Mouse (Mus musculus): ENCODE results near the gene Suco.

Suco gene

DNA sequence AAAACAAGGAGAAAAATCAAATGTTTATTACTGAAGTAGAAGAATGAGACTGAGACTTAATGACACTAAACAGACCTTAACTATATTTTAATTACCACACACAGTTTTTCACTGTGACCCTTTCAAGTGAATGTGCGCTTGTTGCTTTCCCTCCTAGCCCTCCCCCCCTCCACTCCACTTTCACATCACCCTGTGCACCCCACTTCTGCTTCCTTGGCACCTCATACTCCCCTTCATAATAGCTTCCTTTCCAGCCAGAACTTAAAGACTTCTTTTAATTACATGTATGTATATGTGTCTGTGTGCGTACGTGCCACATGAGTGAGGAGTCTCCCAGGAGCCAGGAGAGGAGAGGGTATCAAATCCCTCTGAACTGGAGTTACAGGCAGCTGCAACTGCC lies 12.3 kb upstream of the Suco start:
- DNase-seq, result no peak

- DNase-seq, result no peak
Measured at GRCm38 (mm10) chr1:161887679-161888260, 11.3 kb upstream of the Suco start.

DNA sequence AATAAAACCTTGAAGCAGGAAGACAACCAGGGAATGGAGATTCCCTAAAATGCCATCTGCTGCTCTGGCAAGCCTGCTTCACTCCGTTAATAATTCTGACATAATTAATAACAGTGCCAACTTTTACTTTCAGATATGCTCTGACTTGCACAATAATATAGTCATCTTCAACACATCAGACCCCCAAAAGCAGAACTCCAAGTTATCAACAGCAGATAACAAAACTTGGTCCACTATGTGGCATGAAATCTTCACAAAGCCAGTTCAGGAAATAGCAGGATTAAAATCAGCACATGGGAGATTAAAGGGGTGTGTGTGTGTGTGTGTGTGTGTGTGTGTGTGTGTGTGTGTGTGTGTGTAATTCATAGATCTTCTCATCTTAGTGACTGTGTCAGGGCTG lies 9.3 kb upstream of the Suco start:
- DNase-seq, result no peak

GRCm38 (mm10) chr1:161877580-161878142 lies 1.2 kb upstream of the Suco start:
- DNase-seq, result no peak

DNA sequence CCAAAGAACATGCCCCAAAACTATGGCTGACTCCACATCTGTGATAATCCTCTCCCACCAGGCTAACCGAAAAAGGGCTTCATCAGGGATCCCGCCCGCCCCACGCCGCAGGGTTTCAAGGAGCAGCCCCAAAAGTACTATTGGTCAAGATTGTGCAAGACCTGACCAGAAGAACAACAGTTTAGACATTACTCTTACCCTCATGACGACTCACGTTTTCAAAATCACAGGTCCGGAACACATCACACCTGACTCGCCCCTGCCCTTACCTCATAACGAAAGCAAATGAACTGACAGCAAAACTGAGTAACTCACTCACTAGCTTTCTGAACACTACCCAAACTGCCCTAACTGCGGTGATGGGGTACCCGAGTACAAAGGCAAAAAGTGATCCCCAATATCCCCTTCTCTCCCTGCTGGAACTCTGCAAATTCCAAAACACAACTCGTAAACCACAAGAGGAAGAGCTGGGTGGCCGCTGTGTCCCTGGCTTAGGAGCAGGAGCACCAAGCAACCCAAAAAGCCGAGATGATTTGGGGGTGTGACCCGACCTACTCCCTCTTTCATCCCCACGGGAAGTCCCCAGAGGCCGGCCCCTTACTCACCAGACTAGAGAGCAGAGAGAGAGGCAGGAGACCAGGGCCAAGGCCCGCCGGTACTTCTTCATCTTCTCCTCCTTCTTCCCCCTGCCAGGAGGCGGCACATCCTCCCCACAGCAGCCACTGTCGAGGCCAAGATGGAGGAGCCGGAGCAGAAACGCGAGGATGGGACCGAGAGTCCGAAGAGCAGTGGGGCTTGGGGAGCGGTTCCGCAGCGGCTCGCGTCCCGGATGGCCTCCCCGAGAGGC lies 553 bp downstream of the Suco start:
- no peak for DNase-seq

DNA sequence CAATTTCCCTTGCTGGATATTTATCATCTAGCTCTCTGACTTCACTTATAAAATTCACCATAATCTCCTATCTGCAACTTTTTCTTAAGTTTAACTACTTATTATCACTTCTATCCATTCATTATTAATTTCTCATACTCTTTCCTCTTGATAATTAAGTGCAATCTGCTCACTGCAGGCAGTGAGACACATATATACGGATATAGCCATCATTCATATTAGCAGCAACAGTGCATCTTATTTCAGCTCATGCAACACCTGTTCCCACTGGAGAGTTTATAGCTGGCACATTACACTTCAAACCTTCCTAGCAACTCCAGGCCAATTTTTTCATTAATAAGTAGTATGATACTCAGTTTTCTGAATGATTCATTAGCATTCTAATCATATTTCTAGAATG lies 7.1 kb downstream of the Suco start:
- no peak for DNase-seq

DNA sequence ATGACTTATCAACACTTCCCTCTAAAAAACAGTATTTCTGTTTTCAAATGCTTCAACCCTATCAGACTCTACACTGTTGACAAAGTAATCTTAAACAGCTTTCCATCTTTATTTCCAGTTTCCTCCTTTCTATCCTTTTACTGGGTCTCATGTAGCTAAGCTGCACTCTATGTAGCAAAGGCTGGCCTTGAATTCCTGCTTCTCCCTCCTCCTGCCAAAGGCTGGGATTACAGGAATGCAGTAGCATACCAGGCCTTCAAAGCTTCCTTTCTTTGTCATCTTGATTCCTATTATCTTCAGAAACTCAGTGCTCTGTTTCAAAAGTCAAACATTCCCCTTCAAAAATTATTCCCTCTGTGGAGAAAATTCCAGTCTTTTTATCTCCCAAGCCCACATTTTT lies 8.1 kb downstream of the Suco start:
- DNase-seq, result no peak

- no peak for DNase-seq
Measured at GRCm38 (mm10) chr1:161863742-161864141, 12.7 kb downstream of the Suco start.

DNA sequence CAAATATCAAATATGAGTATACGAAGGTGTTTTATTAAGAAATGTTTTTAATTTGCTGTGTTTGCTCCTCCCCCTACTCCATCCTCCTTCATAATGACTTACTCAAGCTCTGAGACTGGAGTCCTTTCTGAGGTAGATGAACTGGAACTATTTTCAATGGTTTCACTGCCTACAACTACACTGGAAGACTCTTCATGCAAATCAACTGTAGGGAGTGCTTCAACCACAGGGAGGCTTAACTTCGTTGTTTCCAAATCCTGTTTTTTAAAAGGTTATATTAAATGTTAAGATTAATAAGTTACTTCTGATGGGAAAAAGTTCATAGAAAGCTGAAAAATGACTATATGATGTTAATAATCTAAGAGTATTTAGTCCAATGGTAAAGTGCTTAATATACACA lies 17.2 kb downstream of the Suco start:
- DNase-seq, result no peak

GRCm38 (mm10) chr1:161826677-161827076 lies 49.8 kb downstream of the Suco start:
- DNase-seq, result no peak

DNA sequence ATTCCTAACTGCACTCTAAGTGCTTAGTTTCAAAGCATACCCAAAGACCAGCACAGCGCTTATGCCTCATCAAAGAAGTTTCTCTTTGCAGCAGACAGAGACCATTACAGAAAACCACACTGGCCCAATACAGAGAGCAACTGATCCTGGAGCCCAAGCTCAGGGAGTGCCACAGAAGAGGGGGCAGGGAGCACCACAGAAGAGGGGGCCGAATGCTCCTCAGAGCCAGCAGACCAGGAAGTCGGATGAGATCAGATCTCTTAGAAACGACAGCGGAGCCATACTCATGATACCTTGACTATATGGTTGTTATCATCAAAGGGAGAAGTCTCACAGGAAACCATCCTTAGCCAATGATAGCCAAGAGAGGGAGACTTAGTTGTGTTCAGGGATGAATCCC lies 67.1 kb downstream of the Suco start:
- DNase-seq, result no peak

GRCm38 (mm10) chr1:161808980-161809379 lies 67.5 kb downstream of the Suco start:
- DNase-seq, result no peak

DNA sequence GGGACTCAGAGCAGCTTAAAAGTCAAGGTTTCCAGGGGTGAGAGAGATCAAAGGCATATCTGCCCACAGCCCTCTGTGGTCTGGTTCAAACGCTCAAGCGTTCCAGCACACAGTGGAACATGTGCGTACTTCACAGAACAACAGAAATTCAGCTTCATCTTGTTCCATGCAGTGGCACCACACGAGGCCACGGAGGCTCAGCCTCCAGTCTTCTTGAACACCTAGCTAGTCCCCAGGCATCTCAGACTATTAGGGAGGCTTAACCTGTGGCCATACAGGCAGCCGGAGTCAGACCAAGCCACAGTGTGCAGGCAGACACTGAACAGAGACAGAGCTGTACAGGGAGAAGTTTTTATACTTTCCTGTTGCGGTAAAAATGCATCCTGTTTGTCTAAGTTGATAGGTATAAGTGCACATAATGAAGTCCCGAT lies 71.9 kb downstream of the Suco start:
- DNase-seq, result no peak

DNA sequence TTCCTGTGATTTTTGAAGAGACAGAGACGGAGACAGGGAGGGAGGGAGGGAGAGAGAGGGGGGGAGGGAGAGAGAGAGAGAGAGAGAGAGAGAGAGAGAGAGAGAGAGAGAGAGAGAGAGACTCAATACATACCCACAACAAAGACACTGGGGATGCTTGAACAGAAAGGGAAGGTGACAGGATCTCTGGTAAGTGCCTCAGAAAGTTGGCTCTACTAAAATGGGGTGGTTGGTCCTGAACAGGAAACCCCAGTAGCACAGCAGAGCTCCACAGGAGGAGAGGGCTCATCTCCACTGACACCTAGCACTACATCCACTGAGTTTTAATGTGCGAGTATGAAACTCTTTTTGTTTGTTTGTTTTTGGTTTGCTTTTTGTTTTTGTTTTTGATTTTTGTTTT lies 75.2 kb downstream of the Suco start:
- no peak for DNase-seq

GRCm38 (mm10) chr1:161800256-161800655 lies 76.2 kb downstream of the Suco start:
- DNase-seq, result no peak

DNA sequence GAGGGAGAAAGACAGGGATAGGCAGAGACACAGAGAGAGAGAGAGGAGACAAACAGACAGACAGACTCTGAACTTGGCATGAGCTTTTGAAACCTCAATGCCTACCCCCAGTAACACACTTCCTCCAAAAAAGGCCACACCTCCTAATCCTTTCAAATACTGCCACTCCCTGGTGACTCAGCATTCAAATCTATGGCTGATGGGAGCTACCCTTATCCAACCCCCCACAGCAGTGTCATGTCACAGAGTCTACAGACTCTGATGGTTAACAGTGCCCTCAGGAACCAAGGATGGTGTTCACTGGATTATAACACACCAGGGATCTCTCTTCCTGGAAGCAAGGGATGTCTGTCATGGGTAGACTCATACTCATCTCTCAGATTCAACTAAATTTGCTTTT lies 76.7 kb downstream of the Suco start:
- no peak for DNase-seq

DNA sequence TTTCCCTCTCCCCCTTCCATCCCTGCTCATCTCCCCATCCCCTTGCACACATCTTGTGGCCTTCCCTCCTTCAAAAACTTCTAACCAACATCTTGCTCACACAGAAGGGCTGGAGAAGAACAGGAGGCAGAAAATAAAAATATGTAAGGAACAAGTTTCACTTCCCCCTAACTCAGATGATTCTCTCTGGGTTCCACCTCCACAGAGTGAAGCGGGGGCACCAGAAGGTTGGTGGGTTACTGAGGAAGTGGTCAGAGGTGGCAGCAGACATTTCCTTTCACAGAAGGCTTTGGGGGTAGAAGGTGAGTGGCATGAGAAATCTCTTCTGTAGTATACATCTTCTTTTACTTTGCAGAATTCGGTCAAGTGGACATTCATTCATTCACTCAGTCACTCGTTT lies 77.6 kb downstream of the Suco start:
- no peak for DNase-seq

- DNase-seq, result no peak
Measured at GRCm38 (mm10) chr1:161794447-161795211, 81.9 kb downstream of the Suco start.

GRCm38 (mm10) chr1:161793321-161793720 lies 83.2 kb downstream of the Suco start:
- no peak for DNase-seq

GRCm38 (mm10) chr1:161792687-161792969 lies 83.9 kb downstream of the Suco start:
- DNase-seq, result no peak

GRCm38 (mm10) chr1:161791854-161792686 lies 84.4 kb downstream of the Suco start:
- no peak for DNase-seq

DNA sequence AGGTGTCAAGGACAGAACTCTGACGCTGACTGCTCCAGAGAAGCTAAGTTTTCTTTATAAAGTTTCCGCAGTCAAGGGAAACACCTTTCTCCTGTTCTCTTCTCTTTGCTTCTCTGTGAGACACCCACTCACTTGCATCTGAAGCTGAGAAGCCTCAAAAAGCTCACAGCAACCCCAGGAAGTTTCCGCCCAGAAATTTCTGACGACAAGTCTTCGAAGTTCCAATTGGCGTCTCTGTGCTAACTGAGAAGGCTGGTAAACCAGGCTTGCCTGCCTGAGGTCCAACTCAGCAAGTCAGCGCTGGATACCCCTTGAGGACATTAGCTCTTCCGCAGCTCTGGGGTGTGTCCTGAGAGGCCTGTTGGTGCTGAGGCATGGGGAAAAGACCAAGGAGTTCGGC lies 88.1 kb downstream of the Suco start, which contains the start of gene Fasl:
Gene Fasl (minus strand): TSS at position 157 of the 400 bp plus-strand sequence.
- DNase-seq, result no peak

DNA sequence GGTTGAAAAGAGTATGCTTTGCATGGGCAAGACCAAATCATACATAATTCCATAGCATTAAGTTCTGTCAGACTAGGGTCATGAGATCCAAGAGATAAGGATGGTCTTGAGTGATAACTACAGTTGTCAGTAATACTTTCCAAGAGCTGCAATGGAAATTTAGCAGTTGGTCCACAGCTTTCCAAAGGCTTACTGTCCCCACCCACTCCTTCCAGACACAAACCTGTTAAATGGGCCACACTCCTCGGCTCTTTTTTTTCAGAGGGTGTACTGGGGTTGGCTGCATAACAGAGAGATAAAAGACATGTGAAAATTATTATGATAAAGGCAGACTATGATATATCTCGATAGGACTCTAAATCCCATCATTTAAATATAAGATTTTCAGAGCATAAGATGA lies 93.8 kb downstream of the Suco start:
- DNase-seq, result no peak
